Mouse (Mus musculus): Measurements from ENCODE around the gene Tenm3. TPM values are rescaled to one million over a fixed set of nuclear protein-coding genes. Genes with fewer than 3 reads are reported as not detected.
A peak's percentile ranks its signal among the peaks of the same experiment; 100 is the strongest.

Tenm3 gene
- polyA plus RNA-seq, 2 experiments: 38.0 to 48.1 TPM

DNA sequence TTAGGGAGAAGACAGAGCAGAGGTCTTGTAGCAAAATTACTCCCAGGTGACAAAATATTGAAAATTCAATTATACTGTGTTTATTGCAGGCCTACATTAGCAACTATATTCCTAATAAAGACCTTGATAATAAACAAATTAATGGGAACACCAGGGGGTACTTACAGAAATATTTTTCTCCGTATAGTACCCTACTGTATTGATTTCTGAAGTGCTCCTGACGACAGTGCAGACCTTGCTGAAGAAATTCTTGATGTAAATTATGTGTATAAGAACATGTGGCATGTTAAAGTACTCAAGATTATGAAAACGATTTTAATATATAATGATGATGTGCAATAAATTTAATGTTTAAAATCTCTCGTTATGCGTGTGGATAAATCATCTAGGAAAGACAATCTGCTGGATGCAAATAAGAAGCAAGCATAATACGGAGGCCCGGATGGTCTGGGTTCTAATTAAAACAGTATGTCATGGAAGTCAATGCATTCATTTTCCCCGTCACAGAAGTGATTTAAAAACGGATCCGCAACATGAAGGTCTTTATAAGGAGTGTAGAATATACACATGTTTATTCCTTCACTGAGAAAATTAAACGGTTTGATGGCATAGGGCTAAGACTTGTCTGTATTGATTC, 221.1 kb downstream of the Tenm3 start:
- Histone ChIP-seq H3K4me3 (replicated peaks; ENCODE audit: low read length) (no peak overlapping the region), H3K9ac (ENCODE audit: low read depth, low read length, severe bottlenecking) (no peak overlapping the region), H3K27ac (replicated peaks; ENCODE audit: low read depth, low read length) (no peak overlapping the region), H3K27me3 (ENCODE audit: control insufficient read depth, insufficient read depth, low read length) (no peaks in the 10 kb centered on the region), H3K36me3 (ENCODE audit: control insufficient read depth, insufficient read depth, low read length) (no peaks in the 10 kb centered on the region), H3K4me1 (ENCODE audit: control insufficient read depth, insufficient read depth, low read length) (no peaks in the 10 kb centered on the region), H3K4me2 (replicated peaks; ENCODE audit: low read depth, low read length, severe bottlenecking) (no peak overlapping the region), H3K9me3 (ENCODE audit: control insufficient read depth, low read length) (no peaks in the 10 kb centered on the region)
- WGBS: 70% methylated on average over 11 of the region's 11 CpGs
- DNase-seq (ENCODE audit: low spot score): no peak
- ATAC-seq (ENCODE audit: low FRiP score, low read depth): no peak
- no peak for TF ChIP-seq POLR2A (IDR thresholded peaks at IDR 0.05; ENCODE audit: borderline replicate concordance, extremely low read depth, insufficient read depth, insufficient read length)

DNA sequence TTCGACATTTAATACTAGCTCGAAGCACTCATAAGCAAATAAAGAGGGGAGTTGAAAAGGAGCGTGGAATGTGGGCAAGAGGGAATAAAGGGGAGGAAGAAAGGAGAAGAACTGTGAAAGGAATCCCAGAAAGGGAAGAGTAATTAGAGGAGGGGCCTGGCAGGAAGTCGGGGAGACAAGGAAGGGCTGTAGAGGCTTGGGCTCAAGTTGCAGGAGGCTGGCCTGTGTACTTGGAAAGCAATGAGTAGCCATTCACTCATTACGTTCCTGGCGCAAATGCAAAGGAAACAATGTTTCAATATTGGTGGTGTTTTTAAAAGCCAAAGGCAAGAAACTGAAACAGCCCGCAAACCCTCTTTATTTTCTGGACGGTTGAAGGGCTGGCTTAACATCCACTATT, 228.7 kb downstream of the Tenm3 start:
- TF ChIP-seq POLR2A (IDR thresholded peaks at IDR 0.05; ENCODE audit: borderline replicate concordance, extremely low read depth, insufficient read depth, insufficient read length): no peak
- ATAC-seq (ENCODE audit: low FRiP score, low read depth): peak; percentile 80
- Histone ChIP-seq H3K4me3 (replicated peaks; ENCODE audit: low read length) (no peak overlapping the region), H3K4me1 (ENCODE audit: control insufficient read depth, insufficient read depth, low read length) (peaks cover 20% of the 10 kb centered on the region), H3K27me3 (ENCODE audit: control insufficient read depth, insufficient read depth, low read length) (no peaks in the 10 kb centered on the region), H3K27ac (replicated peaks; ENCODE audit: low read depth, low read length) (0 out of 2 replicates have a peak overlapping the region, but pooled peaks have one; percentile 21), H3K4me2 (replicated peaks; ENCODE audit: low read depth, low read length, severe bottlenecking) (peak overlapping the region; percentile 11; the same call in 1 of the 2 replicates), H3K9ac (ENCODE audit: low read depth, low read length, severe bottlenecking) (no peak overlapping the region), H3K9me3 (ENCODE audit: control insufficient read depth, low read length) (no peaks in the 10 kb centered on the region), H3K36me3 (ENCODE audit: control insufficient read depth, insufficient read depth, low read length) (no peaks in the 10 kb centered on the region)
- DNase-seq (ENCODE audit: low spot score): peak; percentile 73
- WGBS: 17% methylated on average over 8 of the region's 8 CpGs

DNA sequence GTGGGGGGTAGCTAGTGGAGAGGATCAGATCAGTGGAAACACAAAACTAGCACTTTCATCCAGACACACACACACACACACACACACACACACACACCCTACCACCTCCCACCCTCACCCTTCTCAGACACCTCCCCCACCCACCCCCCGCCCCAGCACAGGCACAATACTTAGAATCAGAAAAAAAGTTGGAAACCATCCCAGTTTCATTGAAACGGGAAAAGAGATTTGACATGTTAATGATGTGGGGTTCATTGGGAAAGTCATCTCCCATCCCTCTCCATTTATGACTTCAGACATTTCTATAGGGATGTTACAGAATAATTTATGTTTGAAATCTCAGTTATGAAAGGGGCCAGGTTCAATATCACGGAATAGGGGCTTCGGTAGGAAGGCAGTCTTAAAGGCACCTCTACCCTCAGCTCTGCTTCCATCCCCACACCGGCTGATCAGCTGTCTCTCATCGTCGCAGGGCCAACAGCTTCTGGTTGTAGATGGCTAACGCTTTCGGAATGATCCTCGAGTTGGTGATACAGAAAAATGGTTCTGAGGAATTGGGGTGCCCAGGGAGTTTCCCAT, 231.7 kb downstream of the Tenm3 start:
- Histone ChIP-seq H3K4me1 (ENCODE audit: control insufficient read depth, insufficient read depth, low read length) (peaks cover 20% of the 10 kb centered on the region), H3K4me3 (replicated peaks; ENCODE audit: low read length) (no peak overlapping the region), H3K27ac (replicated peaks; ENCODE audit: low read depth, low read length) (no peak overlapping the region), H3K9ac (ENCODE audit: low read depth, low read length, severe bottlenecking) (no peak overlapping the region), H3K36me3 (ENCODE audit: control insufficient read depth, insufficient read depth, low read length) (no peaks in the 10 kb centered on the region), H3K27me3 (ENCODE audit: control insufficient read depth, insufficient read depth, low read length) (no peaks in the 10 kb centered on the region), H3K4me2 (replicated peaks; ENCODE audit: low read depth, low read length, severe bottlenecking) (no peak overlapping the region), H3K9me3 (ENCODE audit: control insufficient read depth, low read length) (no peaks in the 10 kb centered on the region)
- no peak for TF ChIP-seq POLR2A (IDR thresholded peaks at IDR 0.05; ENCODE audit: borderline replicate concordance, extremely low read depth, insufficient read depth, insufficient read length)
- WGBS: 66% methylated on average over 10 of the region's 10 CpGs
- DNase-seq (ENCODE audit: low spot score): no peak
- no peak for ATAC-seq (ENCODE audit: low FRiP score, low read depth)

DNA sequence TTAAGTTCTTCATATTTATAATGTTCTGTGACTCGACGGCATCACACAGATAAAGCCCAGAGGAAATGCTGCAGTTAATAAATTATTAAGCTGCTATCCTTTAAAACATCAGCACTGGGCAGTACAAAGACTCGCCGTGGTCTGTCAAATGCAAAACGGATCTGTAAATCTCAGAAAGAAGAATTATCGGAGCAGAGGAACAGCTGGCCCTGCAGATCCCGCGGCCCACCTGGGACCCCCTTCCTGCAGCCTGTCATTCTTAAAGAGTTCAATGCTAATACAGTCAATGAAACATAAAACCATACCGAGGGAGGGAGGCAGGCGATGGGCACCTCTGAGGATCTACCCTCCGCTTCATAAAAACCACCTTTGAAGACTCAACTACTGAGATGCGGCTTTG, 232.6 kb downstream of the Tenm3 start:
- no peak overlapping the region for H3K27ac ChIP-seq (replicated peaks; ENCODE audit: low read depth, low read length)
- H3K27me3 ChIP-seq (ENCODE audit: control insufficient read depth, insufficient read depth, low read length): no peaks in the 10 kb centered on the region
- no peak for TF ChIP-seq POLR2A (IDR thresholded peaks at IDR 0.05; ENCODE audit: borderline replicate concordance, extremely low read depth, insufficient read depth, insufficient read length)
- no peaks in the 10 kb centered on the region for H3K9me3 ChIP-seq (ENCODE audit: control insufficient read depth, low read length)
- H3K4me3 ChIP-seq (replicated peaks; ENCODE audit: low read length): no peak overlapping the region
- peaks cover 20% of the 10 kb centered on the region for H3K4me1 ChIP-seq (ENCODE audit: control insufficient read depth, insufficient read depth, low read length)
- no peak for ATAC-seq (ENCODE audit: low FRiP score, low read depth)
- no peak overlapping the region for H3K9ac ChIP-seq (ENCODE audit: low read depth, low read length, severe bottlenecking)
- H3K4me2 ChIP-seq (replicated peaks; ENCODE audit: low read depth, low read length, severe bottlenecking): no peak overlapping the region
- no peaks in the 10 kb centered on the region for H3K36me3 ChIP-seq (ENCODE audit: control insufficient read depth, insufficient read depth, low read length)
- 33% methylated on average over 12 of the region's 12 CpGs for WGBS
- no peak for DNase-seq (ENCODE audit: low spot score)

DNA sequence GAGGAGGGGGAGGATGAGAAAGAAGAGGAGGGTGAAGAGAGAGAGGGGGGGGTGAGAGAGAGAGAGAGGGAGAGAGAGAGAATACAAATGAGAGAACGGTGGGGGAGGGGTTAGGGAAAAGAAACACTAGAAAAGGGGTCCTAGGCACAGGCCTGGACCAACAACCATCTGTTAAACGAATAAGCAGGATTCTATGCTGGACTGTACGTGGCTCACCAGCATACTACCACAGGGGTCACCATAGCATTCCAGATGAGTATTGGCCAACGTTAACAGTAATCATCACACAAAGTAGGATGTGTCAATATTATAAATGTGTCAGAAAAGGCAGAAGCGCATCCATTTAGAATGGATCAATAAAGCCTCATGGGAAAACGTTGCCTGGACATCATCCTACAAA, 233.4 kb downstream of the Tenm3 start:
- no peak for ATAC-seq (ENCODE audit: low FRiP score, low read depth)
- Histone ChIP-seq H3K4me1 (ENCODE audit: control insufficient read depth, insufficient read depth, low read length) (peaks cover 20% of the 10 kb centered on the region), H3K36me3 (ENCODE audit: control insufficient read depth, insufficient read depth, low read length) (no peaks in the 10 kb centered on the region), H3K27me3 (ENCODE audit: control insufficient read depth, insufficient read depth, low read length) (no peaks in the 10 kb centered on the region), H3K27ac (replicated peaks; ENCODE audit: low read depth, low read length) (no peak overlapping the region), H3K9ac (ENCODE audit: low read depth, low read length, severe bottlenecking) (no peak overlapping the region), H3K9me3 (ENCODE audit: control insufficient read depth, low read length) (no peaks in the 10 kb centered on the region), H3K4me2 (replicated peaks; ENCODE audit: low read depth, low read length, severe bottlenecking) (no peak overlapping the region), H3K4me3 (replicated peaks; ENCODE audit: low read length) (no peak overlapping the region)
- WGBS: 66% methylated on average over 6 of the region's 6 CpGs
- no peak for DNase-seq (ENCODE audit: low spot score)
- TF ChIP-seq POLR2A (IDR thresholded peaks at IDR 0.05; ENCODE audit: borderline replicate concordance, extremely low read depth, insufficient read depth, insufficient read length): no peak
